In the genomic region with DNA sequence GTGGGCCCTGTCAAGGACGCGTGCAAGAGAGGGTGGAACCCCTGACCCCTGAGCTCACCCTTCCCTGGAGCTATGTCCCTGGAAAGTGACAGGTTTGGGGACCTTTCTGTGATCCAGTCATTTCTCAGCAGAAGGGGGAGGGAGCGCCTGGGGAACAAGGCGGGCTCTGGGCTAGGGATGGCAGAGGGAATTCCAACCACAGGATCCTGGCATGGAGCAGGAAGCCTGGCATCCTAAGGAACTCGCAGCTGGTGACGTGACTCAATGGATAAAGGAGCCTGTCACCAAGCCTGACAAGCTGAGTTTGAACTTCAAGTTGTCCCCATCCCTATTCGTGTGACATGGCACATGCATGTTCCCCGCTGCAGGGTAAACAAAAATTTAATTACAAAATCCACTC, we compare ENCODE assay signal across 27 mouse cellular contexts.
"Had no signal": no experiment of that assay in that cellular context is flagged by ENCODE, and none has a peak within 500 bp of the region (broad histone marks: within the 10 kb centered on the region; RNA-seq: fewer than 3 reads in every experiment).

No protein-coding gene starts in this region.

- H3K9ac ChIP-seq: heart, embryonic 13.5 days; heart, embryonic 15.5 days; hindbrain, embryonic 13.5 days; hindbrain, embryonic 15.5 days; kidney, embryonic 15.5 days; limb, embryonic 13.5 days; limb, embryonic 15.5 days; liver, embryonic 12.5 days had no signal

- DNase-seq: gastrocnemius, adult 2 months; gastrocnemius, postnatal 14 days; gastrocnemius, postnatal 36 days; heart, adult 11 months; heart, adult 2 months; heart, postnatal 14 days; heart, postnatal 36 days; kidney, adult 11 months; kidney, adult 2 months; kidney, adult 9 months; kidney, postnatal 14 days; kidney, postnatal 36 days; layer of hippocampus, adult 9-11 months; layer of hippocampus, postnatal 36 days; left cerebral cortex, postnatal 4 days had no signal

- H3K9me3 ChIP-seq: heart, embryonic 15.5 days; hindbrain, embryonic 15.5 days had no signal

- H3K27ac ChIP-seq: heart, adult 2 months; heart, embryonic 13.5 days; heart, embryonic 15.5 days; hindbrain, embryonic 13.5 days; hindbrain, embryonic 15.5 days; kidney, embryonic 15.5 days; kidney, postnatal 0 days; limb, embryonic 13.5 days; limb, embryonic 15.5 days; liver, embryonic 12.5 days had no signal

- H3K27me3 ChIP-seq: heart, embryonic 13.5 days; heart, embryonic 15.5 days; hindbrain, embryonic 13.5 days; hindbrain, embryonic 15.5 days; kidney, embryonic 15.5 days; limb, embryonic 13.5 days; limb, embryonic 15.5 days; liver, embryonic 12.5 days had no signal

- H3K4me2 ChIP-seq: heart, embryonic 11.5 days; heart, embryonic 13.5 days; heart, embryonic 15.5 days; hindbrain, embryonic 13.5 days; hindbrain, embryonic 15.5 days; kidney, embryonic 15.5 days; limb, embryonic 13.5 days; limb, embryonic 15.5 days; liver, embryonic 12.5 days had no signal

- ATAC-seq: hindbrain, postnatal 0 days; intestine, embryonic 16.5 days; liver, embryonic 12.5 days had no signal

- H3K4me1 ChIP-seq: hindbrain, embryonic 13.5 days; hindbrain, embryonic 15.5 days; limb, embryonic 13.5 days had no signal

- H3K4me3 ChIP-seq: gastrocnemius, adult 2 months; heart, adult 2 months; heart, embryonic 13.5 days; heart, embryonic 15.5 days; hindbrain, embryonic 13.5 days; hindbrain, embryonic 15.5 days; kidney, embryonic 15.5 days; limb, embryonic 13.5 days; limb, embryonic 15.5 days; liver, embryonic 12.5 days had no signal
